Comparison of ENCODE assay signal across 31 mouse cellular contexts in genomic region chr9:15509363-15509762, GRCm38 (mm10). TPM values are rescaled to one million over a fixed set of nuclear protein-coding genes. Genes with fewer than 3 reads are reported as not detected.
DNase-seq lines count a peak whose midpoint lies in the region; ATAC-seq and TF ChIP-seq lines count a peak whose summit lies in the region.
"Had no signal": no experiment of that assay in that cellular context is flagged by ENCODE, and none has a peak within 500 bp of the region (broad histone marks: within the 10 kb centered on the region; RNA-seq: fewer than 3 reads in every experiment).

No protein-coding gene starts in this region.

- no peaks in the 10 kb centered on the region for H3K9me3 ChIP-seq in lung, embryonic 14.5 days (ENCODE audit: low read depth, low read length)
- H3K9me3 ChIP-seq: heart, embryonic 10.5 days; heart, embryonic 15.5 days; kidney, embryonic 15.5 days; midbrain, embryonic 12.5 days; neural tube, embryonic 13.5 days had no signal

- no peak overlapping the region for H3K4me3 ChIP-seq in gastrocnemius, adult 2 months
- H3K4me3 ChIP-seq in lung, embryonic 14.5 days (ENCODE audit: low read depth, low read length), result no peak overlapping the region
- no peak overlapping the region for H3K4me3 ChIP-seq in lung, adult 2 months (replicated peaks; ENCODE audit: extremely low read depth, low read depth, low read length)
- H3K4me3 ChIP-seq: erythroblast, embryonic 14.5 days; heart, embryonic 10.5 days; heart, embryonic 15.5 days; kidney, embryonic 15.5 days; layer of hippocampus, adult 2 months; midbrain, embryonic 12.5 days; neural tube, embryonic 13.5 days had no signal

- H3K27me3 ChIP-seq in lung, embryonic 14.5 days (ENCODE audit: insufficient read depth, low read length), result no peaks in the 10 kb centered on the region
- H3K27me3 ChIP-seq: heart, embryonic 15.5 days; kidney, embryonic 15.5 days; midbrain, embryonic 12.5 days had no signal

- TF ChIP-seq POLR2A in lung, adult 2 months (IDR thresholded peaks at IDR 0.05; ENCODE audit: borderline replicate concordance, extremely low read depth, low read depth, low read length), result no peak

- TF ChIP-seq CTCF in gastrocnemius, adult 2 months (IDR thresholded peaks at IDR 0.05), result no peak
- TF ChIP-seq CTCF in lung, embryonic 14.5 days (IDR thresholded peaks at IDR 0.05; ENCODE audit: low read depth), result no peak
- TF ChIP-seq CTCF in lung, adult 2 months (IDR thresholded peaks at IDR 0.05; ENCODE audit: insufficient read depth, low read length), result no peak

- no peak overlapping the region for H3K4me2 ChIP-seq in lung, embryonic 14.5 days
- H3K4me2 ChIP-seq: heart, embryonic 15.5 days; hindbrain, embryonic 14.5 days; kidney, embryonic 15.5 days; midbrain, embryonic 12.5 days; neural tube, embryonic 13.5 days had no signal

- 39% methylated on average over 3 of the region's 3 CpGs for WGBS in lung, embryonic 14.5 days
- 36% methylated on average over 3 of the region's 3 CpGs for WGBS in lung, adult 2 months

- DNase-seq in gastrocnemius, adult 2 months, result no peak
- DNase-seq in gastrocnemius, adult 8-10 months (ENCODE audit: low spot score in 2 of 2), result no peak
- DNase-seq in lung, embryonic 14.5 days, result no peak
- no peak for DNase-seq in lung, adult 2 months
- DNase-seq in right cerebral cortex, adult 18-20 months, result peak; percentile 6
- DNase-seq in right cerebral cortex, postnatal 14 days, result no peak
- no peak for DNase-seq in adrenal gland, postnatal 36 days
- DNase-seq: adrenal gland, postnatal 14 days; cerebellum, adult 2 months; cerebellum, postnatal 14 days; gastrocnemius, postnatal 25 days; heart, adult 11 months; heart, postnatal 36 days; kidney, adult 11 months; kidney, postnatal 36 days; left cerebral cortex, postnatal 4 days; liver; lung, postnatal 10 days; right cerebral cortex, postnatal 4 days had no signal

- intact Hi-C loops in gastrocnemius, adult 2 months (cut with DNase I), result no loop called here

- no peaks in the 10 kb centered on the region for H3K36me3 ChIP-seq in lung, embryonic 14.5 days (ENCODE audit: insufficient read depth)
- H3K36me3 ChIP-seq: heart, embryonic 10.5 days; heart, embryonic 15.5 days; kidney, embryonic 15.5 days; midbrain, embryonic 12.5 days; neural tube, embryonic 13.5 days had no signal

- peak overlapping the region; percentile 85; the same call in 1 of the 2 replicates for H3K27ac ChIP-seq in gastrocnemius, adult 2 months
- H3K27ac ChIP-seq in lung, embryonic 14.5 days (ENCODE audit: low read depth), result peak overlapping the region; percentile 20; the same call in 1 of the 2 replicates
- H3K27ac ChIP-seq: heart, embryonic 10.5 days; heart, embryonic 15.5 days; kidney, embryonic 15.5 days; layer of hippocampus, adult 2 months; liver, embryonic 14.5 days; midbrain, embryonic 12.5 days had no signal

- H3K9ac ChIP-seq in lung, embryonic 14.5 days, result no peak overlapping the region
- H3K9ac ChIP-seq: heart, embryonic 15.5 days; hindbrain, embryonic 14.5 days; kidney, embryonic 15.5 days; liver, embryonic 14.5 days; midbrain, embryonic 12.5 days; neural tube, embryonic 13.5 days had no signal

- peaks cover 20% of the 10 kb centered on the region for H3K4me1 ChIP-seq in lung, embryonic 14.5 days (ENCODE audit: insufficient read depth)
- peaks cover 26% of the 10 kb centered on the region for H3K4me1 ChIP-seq in lung, adult 2 months (ENCODE audit: control insufficient read depth, insufficient read depth, low read length)

- no peak for ATAC-seq in lung, embryonic 14.5 days (ENCODE audit: insufficient read depth)
- ATAC-seq in inflammation-experienced regulatory T-cells, adult 6 months, result peak; percentile 46
- ATAC-seq: CD4-positive, CD25-positive, alpha-beta regulatory T cell, adult 4 months; forebrain, embryonic 14.5 days had no signal

RNA-seq across cellular contexts. Expression of gene Smco4, which starts 16.1 kb away (rescaled TPM):
- 10 to 100 TPM in 1 of 2 experiments, 1 to 10 TPM in 1; 6.8 to 15.0 TPM for total RNA-seq in gastrocnemius, adult 2 months (2021)
- 10 to 100 TPM in 2 of 4 experiments, 1 to 10 TPM in 2; 8.4 to 11.1 (median 9.9) TPM for total RNA-seq in gastrocnemius, adult 8-10 months (2022)
- 3.9 and 5.3 TPM in 2 replicates for polyA plus RNA-seq in lung, embryonic 14.5 days (2014; fragmentation: Nextera tagmentation; extraction: Ambion mirVana)
- polyA plus RNA-seq in lung, adult 2 months (2012; rRNA removed), result 22.0 and 27.1 TPM in 2 replicates
- polyA plus RNA-seq in inflammation-experienced regulatory T-cells, adult 6 months (2017; shearing (Covaris generic)), result 10 to 100 TPM; 12.3 to 61.1 (median 54.2) TPM
- 10 to 100 TPM; 29.0 to 35.2 TPM for total RNA-seq in adrenal gland, postnatal 36 days (2021)
